Mouse (Mus musculus): ENCODE measurements around the gene Vmn1r52. TPM values are rescaled to one million over a fixed set of nuclear protein-coding genes. Genes with fewer than 3 reads are reported as not detected.
"Not testable (repeated sequence)": the region's sequence is repeated elsewhere in the genome, so short reads cannot be mapped to it uniquely, and the experiment has no call there.

Gene Vmn1r52
- total RNA-seq (2021) = not detected
- long read RNA-seq, experiment 1 = 0 reads
- long read RNA-seq, experiment 2 = 0 reads

- no peak for DNase-seq
Observed at GRCm38 (mm10) chr6:90174508-90174907, at the start of gene Vmn1r52. TSS of gene Vmn1r52 (plus strand) at chr6:90174808.

GRCm38 (mm10) chr6:90160139-90160538 lies 14.5 kb upstream of the Vmn1r52 start:
- no peak for DNase-seq

- DNase-seq = not testable (repeated sequence)
Observed at GRCm38 (mm10) chr6:90202493-90202892, 27.9 kb downstream of the Vmn1r52 start, which contains the start of gene V1ra8. TSS of gene V1ra8 (plus strand) at chr6:90202793.

GRCm38 (mm10) chr6:90224338-90224737 lies 49.7 kb downstream of the Vmn1r52 start, which contains the start of gene Vmn1r53:
TSS of gene Vmn1r53 (minus strand) at chr6:90224438.
- DNase-seq = no peak

Other genes with a start within 250 kb of the Vmn1r52 start
- gene Vmn1r45, start 234.2 kb upstream of the Vmn1r52 start, total RNA-seq (2021) = not detected
- not detected for gene Vmn1r46, start 205.5 kb upstream of the Vmn1r52 start, total RNA-seq (2021)
- not detected for gene Vmn1r47, start 158.7 kb upstream of the Vmn1r52 start, total RNA-seq (2021)
- gene Vmn1r48, start 138.0 kb upstream of the Vmn1r52 start, total RNA-seq (2021) = not detected
- gene Vmn1r49, start 96.3 kb upstream of the Vmn1r52 start, total RNA-seq (2021) = not detected
- gene Vmn1r50, start 73.4 kb upstream of the Vmn1r52 start, total RNA-seq (2021) = not detected
- not detected for gene Vmn1r51, start 52.2 kb upstream of the Vmn1r52 start, total RNA-seq (2021)
- gene V1ra8, start 28.0 kb downstream of the Vmn1r52 start, total RNA-seq (2021) = not detected
- gene Vmn1r53, start 49.6 kb downstream of the Vmn1r52 start, total RNA-seq (2021) = not detected
- gene Vmn1r54, start 71.5 kb downstream of the Vmn1r52 start, total RNA-seq (2021) = not detected
- not detected for gene BC048671, start 126.4 kb downstream of the Vmn1r52 start, total RNA-seq (2021)
- gene Chst13, start 150.4 kb downstream of the Vmn1r52 start, total RNA-seq (2021) = under 1 TPM in 1 of 2 experiments, not detected in 1; 0.17 TPM
- gene Uroc1, start 158.5 kb downstream of the Vmn1r52 start, total RNA-seq (2021) = under 1 TPM; 0.20 to 0.53 TPM
- 10 to 100 TPM; 25.1 to 33.2 TPM for gene Zxdc, start 194.7 kb downstream of the Vmn1r52 start, total RNA-seq (2021)